Mouse (Mus musculus) macrophage (primary cell): ENCODE data around the gene Bhlhe40. TPM values are rescaled to one million over a fixed set of nuclear protein-coding genes. Genes with fewer than 3 reads are reported as not detected.

Experiments used
- H3K27ac ChIP-seq: fragments of 350-480 bp; formaldehyde crosslinking; 2 replicates; pipeline ENCODE4 v1.9.0; 2021
- H3K36me3 ChIP-seq: fragments of 350-480 bp; formaldehyde crosslinking; 2 replicates; pipeline ENCODE4 v1.9.0; 2021; ENCODE audit errors: inconsistent target
- H3K4me3 ChIP-seq: fragments of 350-480 bp; formaldehyde crosslinking; 2 replicates; pipeline ENCODE4 v1.9.0; 2021; ENCODE audit errors: inconsistent target
- H3K79me2 ChIP-seq: fragments of 350-480 bp; formaldehyde crosslinking; 2 replicates; pipeline ENCODE4 v1.9.0; 2021; ENCODE audit errors: inconsistent target
- WGBS: methylation state at CpG from one replicate; pipeline ENCODE4 v1.1.7; 2026; ENCODE audit warnings: inconsistent platforms; ENCODE audit not compliant: missing documents; 5-methylcytosine and 5-hydroxymethylcytosine counted together
- polyA plus RNA-seq: library from polyadenylated mRNA; stranded (reverse); fragments of 250-400 nt; gene quantifications from 3 replicates; pipeline ENCODE4 v1.2.4, GENCODE M21; 2018; ENCODE audit warnings: inconsistent platforms

Gene Bhlhe40
- polyA plus RNA-seq, 1 experiment from 2014 or later, result 16.9 TPM

DNA sequence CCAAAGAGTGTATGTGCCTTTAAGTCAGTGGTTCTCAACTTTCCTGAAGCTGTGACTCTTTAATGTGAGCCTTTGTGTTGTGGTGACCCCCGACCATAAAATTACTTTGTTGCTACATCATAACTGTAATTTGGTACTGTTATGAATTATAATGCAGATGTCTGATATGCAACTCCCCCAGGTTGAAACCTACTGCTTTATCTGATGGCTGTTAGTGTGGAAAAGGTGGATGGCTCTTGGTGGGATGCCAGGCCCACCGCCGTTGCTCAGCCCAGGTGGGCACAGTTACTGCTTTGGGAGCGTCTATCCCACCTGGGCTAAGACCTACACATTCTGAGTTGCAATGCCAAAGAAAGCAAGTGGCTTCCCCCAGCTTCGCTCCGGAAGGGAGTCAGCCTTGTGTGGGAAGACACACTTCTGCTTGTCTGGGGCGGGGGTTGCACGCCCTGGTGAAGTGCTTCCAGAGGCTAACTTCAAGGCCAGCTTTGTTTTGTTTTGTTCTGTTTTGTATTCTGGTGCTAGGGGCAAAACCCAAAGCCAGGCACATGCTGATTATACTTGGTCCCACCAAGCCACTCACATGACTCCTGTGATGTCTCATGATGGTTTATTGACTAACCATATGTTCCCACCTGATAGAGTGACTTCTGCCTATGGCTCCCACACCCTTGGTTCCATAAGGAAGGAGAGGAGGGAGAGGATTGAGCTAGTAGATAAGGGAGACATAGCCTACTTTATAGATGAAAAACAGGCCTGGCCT lies 34.7 kb downstream of the Bhlhe40 start:
- 43% methylated on average over 8 of the region's 8 CpGs for WGBS
- Histone ChIP-seq H3K79me2 (no peaks in the 10 kb centered on the region), H3K4me3 (no peak overlapping the region), H3K36me3 (no peaks in the 10 kb centered on the region), H3K27ac (no peak overlapping the region)

DNA sequence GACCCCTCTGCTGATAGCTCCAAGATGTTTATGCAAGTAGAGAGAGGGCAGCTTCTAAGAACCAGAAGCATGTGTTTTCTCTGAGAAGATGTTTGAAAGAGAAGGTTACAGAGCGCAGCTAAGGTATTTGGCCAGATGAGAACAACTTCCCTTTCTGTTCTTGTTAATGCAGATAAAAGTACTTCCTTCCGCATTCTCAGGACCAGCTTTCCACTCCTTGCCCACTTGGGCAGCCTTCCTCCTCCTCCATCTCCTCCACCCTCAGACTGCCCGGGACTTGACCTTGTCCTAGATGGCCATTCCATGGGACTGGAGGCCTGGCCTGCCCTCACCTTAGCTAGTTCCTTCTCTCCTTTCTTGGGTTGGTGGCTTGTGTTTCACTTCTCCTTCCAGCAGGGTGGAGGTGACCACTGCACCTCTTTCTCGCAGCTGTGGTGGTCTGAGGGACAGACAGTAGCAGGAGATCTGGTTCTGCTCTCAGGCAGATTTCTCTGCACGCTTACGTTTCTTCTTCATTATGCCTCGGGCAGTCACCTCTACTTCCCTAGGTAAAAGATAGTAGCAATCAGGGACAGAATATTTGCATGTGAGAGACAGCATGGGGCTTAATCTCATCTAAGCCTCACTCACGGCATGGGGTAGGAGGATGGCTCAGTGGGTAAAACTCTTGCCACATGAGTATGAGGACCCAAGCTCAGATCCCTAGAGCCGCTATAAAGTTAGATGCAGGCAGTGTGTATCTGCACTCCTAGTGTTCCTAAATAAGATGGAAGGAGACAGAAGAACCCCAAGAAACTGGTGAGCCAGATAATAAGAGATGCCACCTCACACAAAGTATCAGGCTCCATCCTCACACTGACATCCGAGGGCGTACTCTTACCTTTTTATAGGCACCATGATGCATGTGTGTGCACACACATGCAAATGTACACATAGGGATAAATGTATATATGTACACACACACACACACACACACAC lies 35.7 kb downstream of the Bhlhe40 start:
- no peak overlapping the region for H3K27ac ChIP-seq
- no peaks in the 10 kb centered on the region for H3K79me2 ChIP-seq
- H3K36me3 ChIP-seq, result no peaks in the 10 kb centered on the region
- no peak overlapping the region for H3K4me3 ChIP-seq
- 37% methylated on average over 11 of the region's 11 CpGs for WGBS

DNA sequence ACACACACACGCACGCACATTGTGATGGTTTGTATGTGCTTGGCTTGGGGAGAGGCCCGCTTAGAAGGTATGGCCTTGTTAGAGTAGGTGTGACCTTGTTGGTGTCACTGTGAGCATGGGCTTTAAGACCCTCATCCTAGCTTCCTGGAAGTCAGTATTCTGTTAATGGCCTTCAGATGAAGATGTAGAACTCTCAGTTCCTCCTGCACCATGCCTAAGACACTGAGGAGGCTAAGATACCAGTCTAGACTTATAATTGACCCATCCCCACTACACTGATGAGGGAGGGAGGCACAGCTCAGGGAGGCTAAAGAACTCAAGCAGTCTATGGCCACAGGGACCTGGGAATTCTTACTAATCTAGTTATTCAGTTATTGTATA lies 36.4 kb downstream of the Bhlhe40 start:
- Histone ChIP-seq H3K4me3 (no peak overlapping the region), H3K36me3 (no peaks in the 10 kb centered on the region), H3K27ac (no peak overlapping the region), H3K79me2 (no peaks in the 10 kb centered on the region)
- WGBS, result no CpG with 5 or more reads among the region's 3 CpGs

DNA sequence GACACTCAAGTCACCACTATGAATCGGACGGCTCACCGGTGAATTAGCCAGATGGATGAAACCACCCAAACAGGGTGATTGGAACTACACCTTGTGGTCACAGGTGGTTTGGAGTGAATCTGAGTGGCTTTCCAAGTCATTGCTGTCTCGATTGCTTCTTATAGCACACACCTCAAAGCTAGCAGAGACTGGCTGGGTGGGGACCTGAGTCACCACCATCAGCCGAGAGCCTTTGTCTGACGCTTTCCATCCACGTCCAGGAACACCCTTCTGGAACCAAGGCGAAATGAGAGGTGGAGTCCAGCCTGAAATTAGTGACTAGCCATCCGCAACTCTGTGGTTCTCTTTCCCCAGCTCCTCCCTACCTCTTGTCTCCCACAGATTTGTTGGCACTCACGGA lies 36.9 kb downstream of the Bhlhe40 start:
- Histone ChIP-seq H3K36me3 (no peaks in the 10 kb centered on the region), H3K79me2 (no peaks in the 10 kb centered on the region), H3K4me3 (no peak overlapping the region), H3K27ac (no peak overlapping the region)
- 95% methylated on average over 10 of the region's 10 CpGs for WGBS

DNA sequence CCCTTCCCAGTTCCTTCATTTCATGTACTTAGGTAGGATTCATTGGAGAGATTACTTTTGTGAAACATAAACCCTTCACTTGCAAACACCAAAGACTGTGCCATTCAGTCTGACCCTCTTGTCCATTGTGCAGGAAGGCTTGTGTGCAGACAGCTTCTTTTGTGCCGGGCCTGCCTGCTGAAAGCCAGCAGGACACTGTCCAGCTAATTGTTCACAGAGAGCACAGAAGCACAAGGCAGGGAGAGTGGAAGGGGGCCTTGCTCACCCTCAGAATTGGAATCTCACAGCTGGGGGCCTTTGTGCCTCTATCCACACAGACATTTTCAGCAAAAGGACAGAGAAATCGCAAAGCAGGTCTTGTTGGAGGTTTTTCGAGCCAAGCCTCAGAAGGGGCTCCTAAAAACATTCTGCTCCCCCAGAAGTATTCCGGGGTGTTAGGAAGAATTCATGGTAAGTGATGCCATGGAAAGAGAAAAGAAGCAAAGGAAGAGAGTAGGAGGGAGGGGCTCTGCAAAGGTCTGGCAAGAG lies 38.0 kb downstream of the Bhlhe40 start:
- Histone ChIP-seq H3K27ac (no peak overlapping the region), H3K79me2 (no peaks in the 10 kb centered on the region), H3K36me3 (no peaks in the 10 kb centered on the region), H3K4me3 (no peak overlapping the region)
- WGBS, result 95% methylated on average over 4 of the region's 4 CpGs

DNA sequence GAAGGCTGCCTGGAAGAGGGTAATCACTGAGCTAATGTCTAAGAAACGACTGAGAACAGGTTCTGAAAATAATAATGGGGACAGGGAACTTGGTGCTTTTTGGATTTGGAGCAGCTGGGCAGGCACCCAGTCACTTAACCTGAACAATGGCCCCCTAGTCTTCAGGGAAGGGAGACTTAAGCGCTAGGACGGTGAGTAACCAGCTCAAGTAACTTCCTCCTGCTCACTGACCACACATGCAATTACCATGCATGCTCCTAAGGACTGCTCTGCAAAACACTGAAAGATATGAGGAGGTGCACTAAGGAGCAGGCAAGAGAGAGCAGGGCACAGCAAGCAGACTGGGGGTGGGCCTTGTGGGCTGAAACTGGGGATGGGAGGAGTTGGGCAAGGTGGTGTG lies 39.2 kb downstream of the Bhlhe40 start:
- Histone ChIP-seq H3K4me3 (no peak overlapping the region), H3K27ac (no peak overlapping the region), H3K79me2 (no peaks in the 10 kb centered on the region), H3K36me3 (no peaks in the 10 kb centered on the region)
- 33% methylated on average over 3 of the region's 3 CpGs for WGBS

DNA sequence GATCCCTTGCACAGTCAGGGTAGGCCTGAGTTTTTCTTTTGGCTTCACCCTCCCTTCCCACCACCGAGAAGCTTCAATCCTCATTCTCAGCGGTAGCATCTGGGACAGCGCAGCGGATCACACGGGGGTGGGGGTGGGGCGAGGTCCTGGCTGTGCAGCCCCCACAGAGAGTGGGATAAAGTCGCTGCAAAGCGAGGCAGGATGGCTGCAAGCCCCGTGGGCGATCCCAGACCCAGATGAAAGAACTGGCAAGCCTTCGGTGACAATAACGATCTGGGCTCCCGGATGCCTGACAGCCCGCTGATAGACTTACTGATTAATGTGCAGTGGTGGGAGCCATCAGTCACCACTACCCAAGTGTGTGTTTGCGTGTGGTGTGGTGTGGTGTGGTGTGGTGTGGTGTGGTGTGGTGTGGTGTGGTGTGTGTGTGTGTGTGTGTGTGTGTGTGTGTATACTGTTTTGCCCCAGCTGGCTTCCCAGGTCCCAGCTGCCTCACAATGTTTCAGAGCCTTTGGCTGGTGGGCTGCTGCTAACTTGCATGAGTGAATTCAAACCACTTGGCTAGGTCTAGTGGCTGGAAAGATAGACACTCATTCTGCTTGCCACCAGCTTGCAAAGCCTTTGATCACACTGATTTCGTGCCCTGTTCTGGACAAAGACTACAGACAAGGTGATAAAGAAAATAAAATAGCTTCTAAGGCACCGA lies 40.4 kb downstream of the Bhlhe40 start:
- no peaks in the 10 kb centered on the region for H3K79me2 ChIP-seq
- H3K4me3 ChIP-seq, result no peak overlapping the region
- WGBS, result 82% methylated on average over 16 of the region's 17 CpGs
- no peaks in the 10 kb centered on the region for H3K36me3 ChIP-seq
- no peak overlapping the region for H3K27ac ChIP-seq

DNA sequence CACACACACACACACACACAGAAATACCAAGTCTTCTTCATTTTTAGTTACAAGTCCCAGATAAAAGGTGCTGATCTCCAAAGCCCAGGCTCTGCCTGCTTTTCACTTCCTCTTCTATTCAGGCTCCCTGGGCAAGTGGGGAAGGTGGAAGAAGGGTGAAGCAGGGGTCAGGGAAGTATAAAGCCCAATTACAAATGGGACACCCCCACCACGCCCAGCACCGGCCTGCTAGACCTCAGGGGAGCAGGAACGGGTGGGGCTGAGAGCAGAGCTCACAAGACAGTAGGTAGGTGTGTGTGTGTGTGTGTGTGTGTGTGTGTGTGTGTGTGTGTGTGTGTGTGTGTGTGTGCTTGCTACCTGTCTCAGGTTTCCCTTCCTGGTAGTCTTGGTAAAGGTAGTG lies 42.2 kb downstream of the Bhlhe40 start:
- H3K36me3 ChIP-seq, result no peaks in the 10 kb centered on the region
- WGBS, result 82% methylated on average over 2 of the region's 3 CpGs
- H3K79me2 ChIP-seq, result no peaks in the 10 kb centered on the region
- no peak overlapping the region for H3K27ac ChIP-seq
- no peak overlapping the region for H3K4me3 ChIP-seq

DNA sequence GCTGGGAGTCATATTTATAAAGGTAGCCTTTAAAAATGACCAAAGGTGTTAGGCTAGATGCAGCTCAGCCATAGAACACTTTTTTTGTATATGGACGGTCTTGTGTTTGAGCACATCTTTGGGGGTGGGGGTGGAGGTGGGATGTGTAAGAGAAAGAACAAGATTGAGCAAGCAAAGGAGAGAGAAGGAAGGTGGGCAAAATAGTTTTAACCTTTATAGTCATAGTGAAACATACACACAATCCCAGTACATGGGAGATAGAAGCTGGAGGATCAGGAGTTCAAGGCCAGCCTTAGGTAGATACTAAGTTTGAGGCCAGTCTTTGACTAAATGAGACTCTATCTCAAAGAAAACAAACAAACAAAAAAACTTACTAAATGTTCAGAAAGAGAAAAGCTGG lies 42.7 kb downstream of the Bhlhe40 start:
- H3K36me3 ChIP-seq, result no peaks in the 10 kb centered on the region
- H3K4me3 ChIP-seq, result no peak overlapping the region
- no peak overlapping the region for H3K27ac ChIP-seq
- WGBS, result 100% methylated on average over 1 of the region's 1 CpGs
- no peaks in the 10 kb centered on the region for H3K79me2 ChIP-seq

DNA sequence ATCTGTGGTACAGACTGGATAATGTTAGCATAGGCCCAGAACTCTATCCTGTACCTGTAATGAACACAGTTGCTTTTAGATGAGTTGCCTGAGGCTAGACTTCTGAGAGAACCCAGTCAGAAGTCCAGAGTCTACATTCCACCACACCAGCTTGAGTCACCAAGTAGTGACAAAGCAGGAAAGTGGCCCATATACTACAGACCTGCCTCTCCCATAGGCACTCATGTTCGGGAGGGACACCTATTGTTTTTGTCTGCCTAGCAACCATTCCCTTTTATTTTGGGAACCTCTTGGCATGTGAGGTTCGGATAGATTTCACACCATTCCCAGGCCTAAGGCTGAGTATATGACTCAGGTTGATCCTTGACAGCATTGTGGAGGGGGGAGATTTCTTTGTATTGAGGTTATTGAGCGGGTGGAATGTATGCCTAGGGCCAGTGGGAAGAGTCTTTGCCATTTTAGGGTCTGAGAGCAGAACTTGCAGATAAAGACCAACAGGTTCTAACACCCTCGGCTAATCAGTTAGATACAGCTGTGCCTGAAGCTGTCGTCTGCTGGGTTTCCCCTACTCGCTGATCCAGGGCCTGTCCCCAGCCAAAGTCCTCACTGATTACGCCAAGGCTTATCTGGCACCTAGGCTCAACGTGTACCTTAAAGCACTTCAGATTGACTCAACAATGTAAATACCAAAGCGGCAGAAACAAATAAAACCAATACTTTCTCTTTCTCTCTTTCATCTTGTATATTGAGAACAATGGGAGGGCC lies 44.1 kb downstream of the Bhlhe40 start:
- H3K27ac ChIP-seq, result no peak overlapping the region
- no peak overlapping the region for H3K4me3 ChIP-seq
- 91% methylated on average over 9 of the region's 9 CpGs for WGBS
- H3K79me2 ChIP-seq, result no peaks in the 10 kb centered on the region
- no peaks in the 10 kb centered on the region for H3K36me3 ChIP-seq

DNA sequence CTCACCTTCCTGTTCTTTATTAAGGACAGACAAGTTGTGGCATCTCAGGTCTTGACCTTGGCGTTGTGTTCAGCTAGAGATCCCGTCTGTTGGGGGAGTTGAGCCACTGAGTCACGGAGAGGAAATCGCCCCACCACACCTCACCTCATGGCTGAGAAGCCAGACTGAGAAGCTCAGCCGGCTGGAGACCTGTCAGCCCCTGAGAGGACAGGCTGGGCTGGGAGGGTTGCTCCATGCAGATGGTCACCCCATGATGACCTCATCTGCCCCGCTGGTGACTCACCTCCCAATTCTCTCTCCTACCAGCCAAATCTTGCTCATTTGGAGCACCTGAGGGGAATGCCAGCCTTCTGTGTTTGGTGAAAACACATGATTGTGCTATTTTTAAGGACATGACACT lies 45.5 kb downstream of the Bhlhe40 start:
- Histone ChIP-seq H3K36me3 (no peaks in the 10 kb centered on the region), H3K4me3 (no peak overlapping the region), H3K27ac (no peak overlapping the region), H3K79me2 (no peaks in the 10 kb centered on the region)
- 91% methylated on average over 4 of the region's 6 CpGs for WGBS

DNA sequence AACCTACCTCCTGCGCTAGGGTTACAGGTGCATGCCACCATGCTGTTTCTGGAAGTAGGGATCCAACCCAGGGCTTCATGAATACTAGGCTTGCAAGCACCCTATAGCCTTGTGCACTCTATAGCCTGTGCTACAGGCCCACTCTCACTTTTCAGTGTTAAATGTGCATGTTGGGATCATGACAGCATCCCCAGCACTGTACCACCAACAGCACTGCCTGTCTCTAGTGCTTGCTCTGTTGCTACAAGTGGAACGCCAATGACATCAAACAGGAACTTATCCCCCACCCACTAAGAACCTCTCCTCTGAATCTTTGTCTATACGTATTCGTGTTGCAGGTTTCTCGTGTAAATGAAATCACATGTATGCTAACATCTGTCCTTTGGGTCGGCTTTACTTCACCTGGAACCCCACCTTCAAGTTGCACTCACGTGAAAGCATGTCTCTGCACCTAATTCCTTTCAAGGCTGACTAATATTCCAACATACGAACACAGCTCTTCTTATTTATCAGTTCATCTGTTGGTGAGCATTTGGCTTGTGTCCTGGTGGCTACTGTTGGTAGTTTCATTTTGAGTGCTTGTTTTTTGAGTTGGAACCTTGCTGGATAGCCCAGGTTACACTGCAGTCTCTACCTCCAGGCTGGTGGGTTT lies 46.7 kb downstream of the Bhlhe40 start:
- Histone ChIP-seq H3K79me2 (no peaks in the 10 kb centered on the region), H3K4me3 (no peak overlapping the region)
- 93% methylated on average over 8 of the region's 8 CpGs for WGBS

DNA sequence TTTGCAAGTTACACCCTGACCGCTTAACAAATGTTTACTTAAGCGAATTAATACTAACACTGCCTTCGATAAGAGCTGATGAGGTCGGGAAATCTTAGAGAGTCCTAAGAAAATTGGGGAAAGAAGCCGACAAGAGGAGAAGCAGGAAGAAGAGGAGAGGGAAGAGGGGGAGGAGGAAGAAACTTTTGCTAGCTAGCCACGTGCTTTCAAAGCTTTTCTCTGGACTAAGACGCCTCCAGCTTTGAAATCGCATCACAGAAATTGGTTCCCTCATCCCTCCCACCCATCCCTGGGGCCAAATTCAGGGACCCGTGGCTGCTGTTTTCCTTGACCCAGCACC lies 48.7 kb downstream of the Bhlhe40 start:
- Histone ChIP-seq H3K36me3 (no peaks in the 10 kb centered on the region), H3K27ac (no peak overlapping the region), H3K4me3 (no peak overlapping the region), H3K79me2 (no peaks in the 10 kb centered on the region)
- 36% methylated on average over 8 of the region's 9 CpGs for WGBS

More for the DNA sequence above, 46.7 kb downstream of the Bhlhe40 start:
- Histone ChIP-seq H3K36me3 (no peaks in the 10 kb centered on the region), H3K27ac (no peak overlapping the region)
